Mouse (Mus musculus) forebrain, embryonic 15.5 days (tissue): ENCODE results near the gene Fgfr2. TPM values are rescaled to one million over a fixed set of nuclear protein-coding genes. Genes with fewer than 3 reads are reported as not detected.

ENCODE experiments used
- ATAC-seq: fragments of 200-750 bp; cut with Nextera tagmentation; replicated peaks from 2 replicates; pipeline ENCODE4 v1.8.0; 2017; ENCODE audit warnings: mild to moderate bottlenecking, moderate TSS enrichment, moderate library complexity
- H3K27ac ChIP-seq: fragments of 300-500 bp; sonication (generic); replicated peaks from 2 replicates; pipeline ENCODE4 v1.5.1; 2015; ENCODE audit warnings: mild to moderate bottlenecking, inconsistent platforms
- H3K27me3 ChIP-seq: fragments of 300-500 bp; sonication (generic); 2 replicates; pipeline ENCODE4 v1.6.1; 2015; ENCODE audit warnings: inconsistent platforms
- H3K36me3 ChIP-seq: fragments of 300-500 bp; sonication (generic); 2 replicates; pipeline ENCODE4 v1.6.1; 2015; ENCODE audit warnings: mild to moderate bottlenecking, inconsistent platforms
- H3K4me1 ChIP-seq: fragments of 300-500 bp; sonication (generic); 2 replicates; pipeline ENCODE4 v1.6.1; 2015; ENCODE audit warnings: inconsistent platforms
- H3K4me2 ChIP-seq: fragments of 300-500 bp; sonication (generic); replicated peaks from 2 replicates; pipeline ENCODE4 v1.6.1; 2015; ENCODE audit warnings: mild to moderate bottlenecking, inconsistent platforms
- H3K4me3 ChIP-seq: fragments of 300-500 bp; sonication (generic); 2 replicates; pipeline ENCODE4 v1.5.1; 2015; ENCODE audit warnings: mild to moderate bottlenecking, inconsistent platforms
- H3K9ac ChIP-seq: fragments of 300-500 bp; sonication (generic); replicated peaks from 2 replicates; pipeline ENCODE4 v1.6.1; 2015; ENCODE audit warnings: mild to moderate bottlenecking, inconsistent platforms
- H3K9me3 ChIP-seq: fragments of 300-500 bp; sonication (generic); 2 replicates; pipeline ENCODE4 v1.6.1; 2016; ENCODE audit warnings: inconsistent platforms
- WGBS: fragments of 180-500 bp; shearing (Covaris S2); methylation state at CpG from one replicate; pipeline ENCODE4 v1.1.7; 2015; ENCODE audit warnings: mixed read lengths; 5-methylcytosine and 5-hydroxymethylcytosine counted together
- polyA plus RNA-seq: library from polyadenylated mRNA; unstranded; fragments of >200 nt; fragmentation: Nextera tagmentation; extraction: Ambion mirVana; gene quantifications from 2 replicates; pipeline ENCODE4 v1.2.1, GENCODE M21; 2015

Fgfr2 gene
- polyA plus RNA-seq, 1 experiment from 2014 or later: 48.1 TPM

DNA sequence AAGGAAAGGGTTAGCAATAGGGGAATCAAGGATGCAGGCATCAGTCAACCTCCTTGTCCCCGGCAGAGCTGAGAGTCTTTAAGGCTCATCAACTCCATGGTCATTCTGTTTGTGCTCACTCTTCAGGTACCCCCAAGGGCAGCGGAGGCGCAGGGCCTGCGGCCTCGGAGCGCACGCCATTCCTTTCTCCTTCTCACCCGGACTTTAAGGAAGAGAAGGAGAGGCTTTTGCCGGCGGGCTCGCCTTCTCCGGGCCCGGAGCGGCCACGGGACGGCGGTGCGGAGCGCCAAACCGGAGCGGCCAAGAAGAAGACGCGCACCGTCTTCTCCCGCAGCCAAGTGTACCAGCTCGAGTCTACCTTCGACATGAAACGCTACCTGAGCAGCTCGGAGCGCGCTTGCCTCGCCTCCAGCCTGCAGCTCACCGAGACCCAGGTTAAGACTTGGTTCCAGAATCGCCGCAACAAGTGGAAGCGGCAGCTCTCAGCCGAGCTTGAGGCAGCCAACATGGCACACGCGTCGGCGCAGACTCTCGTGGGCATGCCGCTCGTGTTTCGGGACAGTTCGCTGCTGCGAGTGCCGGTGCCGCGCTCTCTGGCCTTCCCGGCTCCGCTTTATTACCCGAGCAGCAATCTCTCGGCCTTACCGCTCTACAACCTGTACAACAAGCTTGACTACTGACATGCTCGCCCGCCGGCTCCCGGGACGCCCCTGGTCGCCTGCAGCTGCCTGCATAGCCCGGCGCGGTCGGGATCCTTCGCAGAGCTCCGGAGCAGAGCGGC lies 1567.7 kb downstream of the Fgfr2 start:
- no peaks in the 10 kb centered on the region for H3K9me3 ChIP-seq
- H3K4me3 ChIP-seq: peak overlapping the region; percentile 10; the same call in 1 of the 2 replicates
- no peak overlapping the region for H3K4me2 ChIP-seq
- H3K36me3 ChIP-seq: no peaks in the 10 kb centered on the region
- ATAC-seq: no peak
- peaks cover 26% of the 10 kb centered on the region for H3K4me1 ChIP-seq
- under 1% methylated on average over 68 of the region's 68 CpGs for WGBS
- H3K9ac ChIP-seq: no peak overlapping the region
- no peak overlapping the region for H3K27ac ChIP-seq
- H3K27me3 ChIP-seq: peaks cover 90% of the 10 kb centered on the region

DNA sequence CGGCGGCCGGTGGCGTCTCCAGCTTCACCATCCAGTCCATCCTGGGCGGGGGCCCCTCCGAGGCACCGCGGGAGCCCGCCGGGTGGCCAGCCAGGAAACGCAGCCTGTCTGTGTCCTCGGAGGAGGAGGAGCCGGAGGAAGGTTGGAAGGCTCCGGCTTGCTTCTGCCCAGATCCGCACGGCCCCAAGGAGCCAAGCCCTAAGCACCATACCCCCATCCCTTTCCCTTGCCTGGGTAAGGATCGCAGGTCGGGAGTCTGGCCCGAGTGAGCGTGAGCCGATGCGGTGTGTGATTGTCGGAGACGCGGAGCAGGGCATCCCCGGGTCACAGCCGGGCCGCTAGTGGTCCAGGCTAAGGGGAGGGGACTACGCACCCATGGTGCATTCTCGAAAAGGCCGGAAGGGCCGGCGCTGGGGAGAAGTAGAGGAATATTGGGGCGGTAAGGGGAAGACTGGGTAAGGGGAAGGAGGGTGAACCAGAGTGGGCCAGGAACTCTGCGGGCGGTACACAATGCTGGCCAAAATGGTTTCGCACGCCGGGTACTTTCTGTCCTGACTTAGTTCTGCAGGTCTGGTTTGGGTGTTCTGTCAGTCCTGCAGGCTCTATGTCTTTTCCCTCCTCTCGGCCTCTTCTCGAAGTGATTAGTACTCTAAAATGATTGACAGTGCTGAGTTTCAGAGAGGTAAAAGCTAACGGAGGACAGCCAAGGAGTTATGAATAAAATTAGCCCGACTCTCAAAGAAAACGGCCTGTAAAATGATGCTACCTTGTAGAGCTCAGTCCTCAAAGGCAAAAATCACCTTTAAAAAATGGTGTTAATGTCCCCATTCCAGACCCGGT lies 1568.6 kb downstream of the Fgfr2 start:
- no peaks in the 10 kb centered on the region for H3K36me3 ChIP-seq
- H3K27ac ChIP-seq: no peak overlapping the region
- peaks cover 98% of the 10 kb centered on the region for H3K27me3 ChIP-seq
- H3K9ac ChIP-seq: no peak overlapping the region
- peaks cover 26% of the 10 kb centered on the region for H3K4me1 ChIP-seq
- whole genome bisulfite sequencing: under 1% methylated on average over 45 of the region's 45 CpGs
- 0 out of 2 replicates have a peak, but pooled peaks have one; percentile 27 for ATAC-seq
- peak overlapping the region; percentile 22 for H3K4me3 ChIP-seq
- H3K9me3 ChIP-seq: no peaks in the 10 kb centered on the region
- H3K4me2 ChIP-seq: peak overlapping the region; percentile 31

DNA sequence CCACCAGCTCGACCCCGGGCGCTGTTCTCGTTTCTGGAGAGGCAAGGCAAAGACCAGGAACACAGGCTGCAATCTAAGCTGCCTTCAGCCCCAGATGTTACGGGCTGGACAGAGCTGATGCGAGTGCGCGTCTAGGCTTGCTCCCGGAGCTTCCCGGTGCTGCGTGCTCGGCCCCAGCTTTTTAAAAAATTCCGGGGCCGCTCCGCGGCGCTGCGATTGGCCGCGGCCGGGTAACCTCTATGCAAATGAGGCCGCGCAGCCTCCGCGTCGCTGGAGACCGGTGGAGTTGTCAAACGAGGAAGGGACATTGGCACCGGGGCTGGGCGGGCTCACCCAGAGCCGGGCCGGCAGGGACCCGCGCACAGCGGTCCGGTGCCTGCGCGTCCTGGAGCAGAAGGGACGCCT lies 1569.4 kb downstream of the Fgfr2 start:
- H3K4me1 ChIP-seq: peaks cover 26% of the 10 kb centered on the region
- 0% methylated on average over 38 of the region's 39 CpGs for WGBS
- peak overlapping the region; percentile 22 for H3K4me3 ChIP-seq
- no peak overlapping the region for H3K9ac ChIP-seq
- no peak overlapping the region for H3K27ac ChIP-seq
- H3K27me3 ChIP-seq: peaks cover 97% of the 10 kb centered on the region
- H3K9me3 ChIP-seq: no peaks in the 10 kb centered on the region
- no peaks in the 10 kb centered on the region for H3K36me3 ChIP-seq
- ATAC-seq: no peak; the same call in 1 of the 2 replicates
- peak overlapping the region; percentile 31 for H3K4me2 ChIP-seq

DNA sequence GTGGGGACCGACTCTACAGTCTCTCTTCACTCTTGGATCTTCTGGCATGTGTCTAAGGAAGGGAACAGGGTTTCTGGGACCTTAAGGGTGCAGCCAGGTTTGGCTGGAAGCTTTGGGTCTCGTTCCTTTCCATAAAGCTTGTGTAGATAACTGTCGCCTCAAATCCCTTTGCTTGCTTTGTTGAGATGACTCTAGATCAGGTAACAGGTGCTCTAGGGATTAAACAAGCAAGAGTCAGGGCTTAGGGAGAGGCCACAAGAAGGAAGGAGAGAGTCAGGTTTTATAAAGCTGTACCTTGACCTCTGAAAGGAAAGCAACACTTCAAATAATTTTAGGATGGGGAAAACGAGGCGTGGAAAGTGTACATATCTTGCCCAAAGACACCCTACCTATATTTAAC lies 1570.4 kb downstream of the Fgfr2 start:
- H3K4me3 ChIP-seq: no peak overlapping the region
- H3K27me3 ChIP-seq: peaks cover 97% of the 10 kb centered on the region
- H3K9me3 ChIP-seq: no peaks in the 10 kb centered on the region
- WGBS: under 1% methylated on average over 5 of the region's 5 CpGs
- peaks cover 26% of the 10 kb centered on the region for H3K4me1 ChIP-seq
- no peaks in the 10 kb centered on the region for H3K36me3 ChIP-seq
- no peak for ATAC-seq
- no peak overlapping the region for H3K9ac ChIP-seq
- no peak overlapping the region for H3K27ac ChIP-seq
- no peak overlapping the region for H3K4me2 ChIP-seq

DNA sequence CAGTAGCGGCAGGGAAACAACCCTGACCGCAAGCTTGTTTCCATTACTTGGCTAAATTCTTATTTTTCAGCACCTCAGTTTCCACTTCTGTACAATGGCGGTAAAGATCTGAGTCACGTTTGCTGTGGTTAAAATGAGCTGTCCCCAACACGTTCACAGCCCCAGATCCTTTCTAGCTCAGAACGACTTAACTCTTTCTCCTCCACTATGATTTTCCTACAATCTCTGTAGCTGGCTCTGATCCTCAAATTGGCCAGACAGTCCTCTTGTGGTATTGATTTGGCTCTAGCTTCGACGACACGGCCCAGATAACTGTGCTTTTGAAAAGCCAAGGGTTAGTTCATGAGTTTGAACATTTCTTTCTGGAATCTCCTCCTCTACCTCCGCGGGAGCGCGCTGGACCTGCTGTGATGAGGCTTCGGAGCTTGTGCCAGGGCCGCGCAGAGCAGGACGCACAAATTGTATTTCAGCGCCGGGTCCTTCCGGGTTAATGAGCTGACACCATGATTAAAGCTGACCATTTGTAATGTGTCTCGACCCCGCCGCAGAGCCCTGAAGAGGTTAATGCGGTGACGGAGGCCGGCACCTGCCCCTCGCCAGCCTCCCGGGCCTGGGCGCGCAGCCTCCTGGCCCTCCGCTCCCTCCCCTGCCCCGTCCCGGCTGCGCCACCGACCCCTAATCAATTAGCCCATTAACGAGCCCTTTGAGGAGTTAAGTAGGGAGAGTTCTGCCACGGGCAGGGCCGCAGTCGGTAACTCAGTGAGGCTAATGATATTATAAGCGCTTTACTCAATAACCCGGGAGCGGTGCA lies 1571.0 kb downstream of the Fgfr2 start:
- no peak overlapping the region for H3K4me2 ChIP-seq
- under 1% methylated on average over 42 of the region's 42 CpGs for WGBS
- no peak overlapping the region for H3K9ac ChIP-seq
- no peaks in the 10 kb centered on the region for H3K36me3 ChIP-seq
- H3K27me3 ChIP-seq: peaks cover 97% of the 10 kb centered on the region
- no peak overlapping the region for H3K4me3 ChIP-seq
- H3K9me3 ChIP-seq: no peaks in the 10 kb centered on the region
- no peak for ATAC-seq
- H3K4me1 ChIP-seq: peaks cover 26% of the 10 kb centered on the region
- H3K27ac ChIP-seq: no peak overlapping the region

DNA sequence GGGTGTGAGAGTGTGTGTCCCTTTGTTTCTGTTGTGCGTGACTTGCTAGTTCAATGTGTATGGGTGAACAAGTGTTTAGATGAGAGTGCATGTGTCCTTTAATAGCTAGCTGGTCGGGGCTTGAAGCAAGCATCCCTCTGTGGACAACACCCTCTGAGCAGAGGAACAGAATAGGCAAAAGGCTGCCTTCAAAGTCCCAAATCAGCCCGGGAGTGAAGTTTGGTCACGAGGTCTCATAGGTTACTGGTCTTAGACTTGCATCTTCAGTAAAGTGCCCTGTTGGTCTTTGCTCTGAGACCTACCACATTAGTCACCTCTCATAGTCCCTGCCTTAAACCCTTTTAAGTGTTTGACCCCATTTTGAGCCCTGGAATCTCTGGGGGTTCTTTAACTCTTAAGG lies 1571.7 kb downstream of the Fgfr2 start:
- no peak for ATAC-seq
- H3K27ac ChIP-seq: no peak overlapping the region
- no peak overlapping the region for H3K4me3 ChIP-seq
- H3K9me3 ChIP-seq: no peaks in the 10 kb centered on the region
- no peak overlapping the region for H3K9ac ChIP-seq
- peaks cover 23% of the 10 kb centered on the region for H3K4me1 ChIP-seq
- no peaks in the 10 kb centered on the region for H3K36me3 ChIP-seq
- 0% methylated on average over 4 of the region's 4 CpGs for WGBS
- peaks cover 97% of the 10 kb centered on the region for H3K27me3 ChIP-seq
- H3K4me2 ChIP-seq: no peak overlapping the region

DNA sequence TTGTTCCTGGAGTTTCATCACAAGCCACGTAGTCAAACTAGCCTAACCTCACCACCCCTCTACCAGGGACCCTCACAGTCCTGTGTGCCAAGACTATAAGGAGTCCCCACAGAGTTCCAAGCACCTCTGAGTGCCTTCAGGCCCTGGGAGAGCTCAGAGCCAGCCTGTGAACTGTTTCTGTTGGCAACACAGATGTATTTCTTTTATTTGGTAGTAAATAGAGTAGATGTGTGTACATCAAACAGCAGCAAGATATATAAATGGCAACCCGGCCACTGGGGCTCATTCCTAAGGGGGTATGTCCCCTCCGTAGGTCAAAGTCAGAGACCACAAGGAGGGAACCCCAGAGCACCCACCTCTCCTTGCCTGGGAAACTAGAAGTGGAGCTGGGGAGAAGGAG lies 1574.7 kb downstream of the Fgfr2 start, which contains the start of gene Hmx2:
Gene Hmx2, plus strand, starts transcription at position 301 of the 400 bp plus-strand sequence.
- H3K9ac ChIP-seq: no peak within 1 kb of the TSS
- H3K27me3 ChIP-seq: peaks cover 98% of the 10 kb centered on the region
- no peak within 1 kb of the TSS for H3K27ac ChIP-seq
- no peaks in the 10 kb centered on the region for H3K9me3 ChIP-seq
- no peak for ATAC-seq
- WGBS: 5% methylated on average over 3 of the region's 3 CpGs
- peaks cover 10% of the 10 kb centered on the region for H3K4me1 ChIP-seq
- no peak within 1 kb of the TSS for H3K4me2 ChIP-seq
- H3K4me3 ChIP-seq: no peak within 1 kb of the TSS
- H3K36me3 ChIP-seq: no peaks in the 10 kb centered on the region

DNA sequence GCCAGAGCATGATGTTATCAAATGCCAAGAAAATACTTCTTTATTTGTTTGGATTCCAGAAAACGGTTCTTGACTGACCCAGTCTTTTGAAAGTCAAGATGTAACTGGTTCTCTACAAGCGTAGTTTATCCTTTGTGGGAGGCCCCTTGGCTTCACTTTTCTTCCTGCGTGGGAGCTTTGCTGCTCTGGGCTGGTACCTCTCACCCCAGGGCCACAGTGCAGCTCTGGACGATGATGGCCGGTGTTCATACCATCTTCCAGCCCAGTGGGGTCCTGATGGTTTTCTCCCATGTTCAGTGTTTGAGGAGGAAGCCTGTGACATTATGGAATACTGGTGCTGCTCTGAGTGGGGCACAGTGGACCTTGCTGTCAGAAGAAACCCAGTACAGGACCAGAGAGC lies 1575.7 kb downstream of the Fgfr2 start:
- H3K4me2 ChIP-seq: no peak overlapping the region

DNA sequence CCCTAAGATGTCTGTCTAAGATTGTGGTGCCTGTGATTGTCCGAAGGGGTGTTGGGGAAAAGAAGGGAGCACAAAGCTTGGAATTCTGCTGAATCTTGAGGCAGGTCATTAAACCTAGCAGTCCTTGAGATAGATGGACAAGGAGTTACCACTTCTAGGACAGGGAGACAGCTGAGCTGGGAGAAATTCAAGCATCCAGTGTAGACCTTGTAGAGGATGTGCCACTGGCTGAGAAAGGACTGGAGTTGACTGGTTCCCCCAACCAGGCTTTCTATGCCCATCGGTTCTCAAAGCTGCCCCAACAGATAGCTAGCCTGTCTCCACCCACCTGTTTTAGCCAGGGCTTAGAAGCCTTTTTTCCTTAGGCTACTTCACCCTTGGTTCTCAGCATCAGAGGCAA lies 1576.7 kb downstream of the Fgfr2 start:
- Histone ChIP-seq H3K27me3 (peaks cover 98% of the 10 kb centered on the region), H3K4me2 (no peak overlapping the region), H3K4me3 (no peak overlapping the region), H3K27ac (no peak overlapping the region), H3K36me3 (no peaks in the 10 kb centered on the region), H3K4me1 (peaks cover 29% of the 10 kb centered on the region), H3K9ac (no peak overlapping the region), H3K9me3 (no peaks in the 10 kb centered on the region)
- ATAC-seq: no peak
- 0% methylated on average over 2 of the region's 2 CpGs for WGBS

More for the DNA sequence above, 1575.7 kb downstream of the Fgfr2 start:
- Histone ChIP-seq H3K9ac (no peak overlapping the region), H3K9me3 (no peaks in the 10 kb centered on the region), H3K4me1 (peaks cover 20% of the 10 kb centered on the region), H3K36me3 (no peaks in the 10 kb centered on the region), H3K4me3 (no peak overlapping the region), H3K27ac (no peak overlapping the region), H3K27me3 (peaks cover 98% of the 10 kb centered on the region)
- WGBS: 3% methylated on average over 5 of the region's 5 CpGs
- ATAC-seq: no peak

DNA sequence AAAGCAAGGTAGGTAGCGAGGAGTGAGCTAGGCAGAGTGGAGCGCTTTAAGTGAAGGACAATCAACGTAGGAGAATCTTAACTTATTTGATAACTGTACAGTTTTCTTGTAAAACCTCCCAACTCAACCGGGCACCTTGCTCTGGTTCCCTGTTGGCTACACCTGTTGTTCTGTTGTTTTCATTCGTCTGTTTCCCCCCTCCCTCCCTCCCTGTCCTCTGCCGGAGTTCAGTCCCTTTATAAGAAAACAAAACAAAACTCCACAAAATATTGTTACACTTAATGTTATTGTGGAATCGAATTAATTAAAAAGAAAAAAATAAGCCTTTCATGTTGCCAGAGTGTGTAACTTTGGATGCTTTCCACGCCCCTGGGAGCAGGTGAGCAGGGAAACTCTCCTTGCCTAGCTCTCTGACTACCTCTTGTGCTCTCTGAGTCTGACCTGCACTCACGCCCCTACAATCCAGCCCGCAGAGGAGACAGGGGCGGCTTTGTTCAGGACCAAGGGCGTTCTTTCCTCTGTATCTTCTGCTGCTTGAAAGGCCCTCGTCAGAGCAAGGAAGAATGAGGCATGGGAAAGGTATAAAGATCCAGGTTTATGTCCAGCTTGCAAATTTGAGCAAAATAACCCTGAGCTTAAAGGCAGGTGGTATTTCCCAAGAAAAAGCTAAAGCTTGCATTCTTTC lies 1577.3 kb downstream of the Fgfr2 start:
- peaks cover 98% of the 10 kb centered on the region for H3K27me3 ChIP-seq
- no peaks in the 10 kb centered on the region for H3K36me3 ChIP-seq
- ATAC-seq: no peak
- H3K9ac ChIP-seq: no peak overlapping the region
- peaks cover 29% of the 10 kb centered on the region for H3K4me1 ChIP-seq
- H3K27ac ChIP-seq: no peak overlapping the region
- under 1% methylated on average over 13 of the region's 13 CpGs for WGBS
- no peak overlapping the region for H3K4me3 ChIP-seq
- no peak overlapping the region for H3K4me2 ChIP-seq
- no peaks in the 10 kb centered on the region for H3K9me3 ChIP-seq

DNA sequence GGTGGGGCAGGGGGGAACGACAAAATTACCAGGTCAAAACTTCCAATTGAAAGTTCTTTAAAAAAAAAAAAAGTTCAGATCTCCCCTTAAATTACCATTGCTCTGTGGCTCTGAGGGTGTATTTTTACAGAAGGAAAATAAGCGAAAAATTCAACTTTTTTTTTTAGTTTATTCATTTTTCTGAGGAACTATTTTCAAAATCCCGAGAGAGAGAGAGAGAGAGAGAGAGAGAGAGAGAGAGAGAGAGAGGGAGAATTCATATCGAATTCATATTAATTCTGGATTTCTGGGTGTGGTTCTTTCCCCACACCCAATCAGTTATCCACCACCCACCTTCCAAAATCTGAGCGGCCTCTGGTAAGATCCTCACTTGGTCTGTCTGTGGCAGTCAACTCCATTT lies 1578.3 kb downstream of the Fgfr2 start:
- no peak for ATAC-seq
- Histone ChIP-seq H3K9me3 (no peaks in the 10 kb centered on the region), H3K36me3 (no peaks in the 10 kb centered on the region), H3K27me3 (peaks cover 98% of the 10 kb centered on the region), H3K4me1 (peaks cover 29% of the 10 kb centered on the region), H3K4me2 (no peak overlapping the region), H3K27ac (no peak overlapping the region), H3K9ac (no peak overlapping the region), H3K4me3 (no peak overlapping the region)
- WGBS: 3% methylated on average over 5 of the region's 5 CpGs
